Mouse (Mus musculus): ENCODE measurements around the gene Lrp4.

- TF ChIP-seq CTCF (IDR thresholded peaks at IDR 0.05; ENCODE audit: low read depth) (peak; percentile 40; the same call in 1 of the 2 replicates), EP300 (IDR thresholded peaks at IDR 0.05; ENCODE audit: low read depth) (no peak)
Observed at GRCm38 (mm10) chr2:91537588-91538205, 80.4 kb downstream of the Lrp4 start.

All from liver, embryonic 14.5 days (tissue).